Mouse (Mus musculus) heart, postnatal 36 days (tissue): ENCODE measurements around the gene Rdh5. TPM values are rescaled to one million over a fixed set of nuclear protein-coding genes. Genes with fewer than 3 reads are reported as not detected.

Source experiments
- DNase-seq, 2 experiments: peaks; one replicate each; pipeline ENCODE4 v3.0.0; 2021 to 2022
- intact Hi-C: fragments of 180-260 bp; cut with DNase I; formaldehyde crosslinking; loops from one replicate; pipeline ENCODE4 v1.15.1; 2025
- total RNA-seq, 2 experiments: library from RNA; stranded (reverse); gene quantifications; 2 replicates each; pipeline ENCODE4 v1.2.3; 2021

Rdh5 gene
- total RNA-seq, 2 experiments from 2014 or later, result 6.4 to 7.5 TPM

- intact Hi-C loops, result no loop called here
- DNase-seq, result peak; percentile 51 to 69
These were observed 12.4 kb downstream of the Rdh5 start for GRCm38 (mm10) chr10:128910066-128910841.

DNA sequence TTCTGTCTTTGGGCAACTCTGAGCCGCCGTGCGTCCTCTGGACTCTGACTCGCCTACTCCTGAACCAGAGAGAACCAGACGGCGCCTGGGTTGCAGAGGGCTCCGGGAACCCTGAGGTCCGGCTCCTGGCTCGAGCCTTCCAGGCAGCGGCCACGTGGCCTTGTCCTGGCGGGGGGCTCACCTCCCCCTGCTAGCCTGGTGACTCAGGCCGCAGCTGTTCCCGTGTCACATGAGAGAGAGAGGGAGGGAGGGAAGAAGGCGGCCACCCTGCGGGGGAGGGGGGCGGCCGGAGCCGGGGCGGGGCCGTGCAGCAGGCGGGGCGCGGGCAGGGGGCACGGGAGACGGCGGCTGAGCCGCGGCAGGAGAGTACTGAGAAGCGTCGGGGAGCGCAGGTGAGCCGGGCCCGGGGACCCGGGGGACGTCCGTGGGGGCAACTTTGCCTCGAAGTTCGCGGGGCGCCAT is 13.1 kb downstream of the Rdh5 start:
- peak; percentile 77 to 83 for DNase-seq
- intact Hi-C loops, result no loop called here

- no peak for DNase-seq
- intact Hi-C loops, result no loop called here
These were observed 13.8 kb downstream of the Rdh5 start for GRCm38 (mm10) chr10:128908778-128909448.

DNA sequence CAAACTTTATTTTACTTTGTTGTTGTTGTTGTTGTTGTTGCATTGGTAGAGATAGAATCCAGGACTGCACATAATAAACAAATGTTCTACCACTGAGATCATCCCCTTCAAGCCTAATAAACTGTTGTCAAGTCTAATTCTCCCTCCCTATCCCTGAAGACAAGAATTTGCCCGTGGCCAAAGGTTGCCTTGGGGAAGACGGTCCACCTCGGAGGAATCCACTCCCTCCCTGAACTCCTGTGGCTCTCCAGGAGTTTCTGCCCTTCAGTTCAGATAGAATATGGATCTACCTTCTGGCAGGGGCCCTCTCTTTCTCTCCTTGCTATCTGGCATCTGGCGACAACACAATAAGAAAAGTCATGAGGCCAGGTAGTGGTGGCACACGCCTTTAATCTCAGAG is 17.9 kb downstream of the Rdh5 start:
- intact Hi-C loops, result no loop called here

DNA sequence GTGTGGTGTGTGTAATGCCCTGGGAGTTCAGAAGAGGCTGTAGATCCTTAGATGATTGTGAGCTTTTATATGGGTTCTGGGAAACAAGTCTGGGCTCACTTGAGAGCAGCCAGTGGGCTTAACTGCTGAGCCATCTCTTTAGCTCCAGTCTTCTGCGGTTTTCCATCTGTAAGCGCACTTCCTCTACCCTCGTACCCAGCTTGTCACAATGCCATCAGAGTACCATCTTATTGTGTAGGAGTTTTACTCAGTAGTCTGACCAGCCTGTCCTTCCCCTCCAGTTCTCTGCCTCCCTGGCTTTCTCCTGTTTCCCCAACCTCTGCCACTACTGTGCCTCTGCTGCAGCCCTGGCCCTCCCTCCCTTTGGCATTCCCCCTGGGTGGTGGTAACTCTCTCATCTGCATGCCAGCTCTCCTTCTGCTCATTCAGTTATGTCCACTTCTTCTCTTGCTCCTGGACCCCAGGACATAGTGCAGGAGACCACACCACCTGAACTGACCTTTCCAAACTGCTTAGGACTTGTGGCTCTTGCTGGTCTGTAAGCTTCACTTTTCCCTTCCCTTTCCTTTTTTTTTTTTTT is 20.2 kb downstream of the Rdh5 start:
- DNase-seq, result no peak
- intact Hi-C loops, result no loop called here

More for the DNA sequence above, 17.9 kb downstream of the Rdh5 start:
- no peak for DNase-seq

- no peak for DNase-seq
- intact Hi-C loops, result no loop called here
These were observed 21.3 kb downstream of the Rdh5 start for GRCm38 (mm10) chr10:128901409-128901808.

DNA sequence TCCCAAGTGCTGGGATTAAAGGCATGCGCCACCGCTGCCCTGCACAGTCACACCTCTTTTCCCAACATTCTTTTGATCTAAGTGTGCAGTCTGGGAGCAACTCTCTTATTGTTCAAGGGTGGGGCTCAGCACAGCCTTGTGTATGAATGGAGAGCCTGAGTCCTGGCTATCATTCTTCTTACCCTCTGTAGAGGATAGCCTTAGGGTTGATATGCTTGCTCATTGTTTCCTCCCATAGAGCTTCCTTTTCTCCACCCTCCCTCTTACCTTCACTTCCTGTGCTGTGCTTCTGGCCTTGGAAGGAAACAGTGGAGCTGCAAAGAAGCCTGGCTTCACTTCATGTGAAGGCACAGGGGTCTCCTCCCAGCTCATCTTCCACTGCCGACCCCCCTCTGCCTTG is 22.0 kb downstream of the Rdh5 start, which contains the start of gene Cd63:
TSS of gene Cd63 (plus strand) at position 292 of the 400 bp plus-strand sequence.
- no peak for DNase-seq
- intact Hi-C loops, result no loop called here

DNA sequence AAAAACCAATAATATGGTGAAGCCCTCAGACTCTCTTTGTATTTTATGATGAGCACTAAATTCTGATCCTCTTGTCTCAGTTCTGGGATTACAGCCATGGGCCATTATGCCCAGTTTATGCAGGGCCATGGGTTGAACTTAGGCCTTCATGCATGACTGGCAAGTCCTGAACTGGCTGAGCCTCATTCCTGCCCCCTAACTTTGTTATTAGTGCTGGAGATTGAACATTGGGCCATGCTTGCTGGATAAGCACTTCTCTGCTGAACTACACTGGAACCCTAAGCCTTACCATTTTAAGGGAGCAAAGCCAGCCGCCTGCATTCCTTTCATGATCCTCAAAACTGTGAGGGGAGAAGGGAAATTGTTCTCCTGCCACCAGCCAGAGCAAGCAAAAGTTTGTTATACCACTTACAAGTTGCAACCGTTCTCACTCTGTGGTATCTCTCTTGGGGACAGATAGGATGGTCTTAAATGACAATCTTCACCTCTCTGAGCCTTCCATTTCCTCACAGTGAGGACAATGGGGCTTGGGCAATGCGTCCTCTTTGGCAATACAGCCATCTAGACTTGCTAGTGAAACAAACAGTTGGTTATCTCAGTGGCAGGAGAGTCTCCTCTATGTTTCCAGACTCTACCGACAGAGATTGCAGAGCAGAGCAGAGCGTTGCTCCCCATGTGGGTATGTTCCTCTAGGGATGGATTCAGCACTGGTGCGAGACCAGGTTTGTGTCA is 22.8 kb downstream of the Rdh5 start:
- no peak for DNase-seq
- intact Hi-C loops, result loop anchor here (5.0 to 10.0 kb wide), 4 partner anchors 38 to 275 kb away; partner anchors contain the start of genes Pym1 and Rps26

GRCm38 (mm10) chr10:128897501-128897900 is 25.2 kb downstream of the Rdh5 start:
- DNase-seq, result no peak
- intact Hi-C loops, result loop anchor here (5.0 to 10.0 kb wide), 4 partner anchors 35 to 273 kb away; partner anchors contain the start of genes Pym1 and Rps26

DNA sequence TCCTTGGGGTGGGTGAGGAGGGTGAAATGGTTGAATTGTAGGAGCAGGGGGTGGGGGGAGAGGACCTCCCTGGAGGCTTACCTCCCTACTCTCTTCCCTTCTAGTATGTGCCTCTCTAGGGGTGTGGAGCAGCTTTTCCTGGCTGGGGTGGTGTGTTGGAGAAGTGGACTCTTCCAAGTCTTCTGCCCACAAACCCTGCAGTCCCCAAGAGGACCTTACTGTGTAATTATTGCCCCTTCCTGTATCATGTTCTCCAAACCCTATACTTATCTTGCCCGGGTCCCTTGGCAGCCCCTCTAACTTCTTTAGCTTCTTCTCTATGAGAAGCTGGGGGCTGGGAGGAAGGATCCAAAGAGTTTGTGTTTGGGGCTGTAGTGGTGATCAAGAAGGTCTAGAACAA is 25.9 kb downstream of the Rdh5 start:
- DNase-seq, result no peak
- intact Hi-C loops, result loop anchor here (5.0 to 10.0 kb wide), 4 partner anchors 35 to 272 kb away; partner anchors contain the start of genes Pym1 and Rps26

DNA sequence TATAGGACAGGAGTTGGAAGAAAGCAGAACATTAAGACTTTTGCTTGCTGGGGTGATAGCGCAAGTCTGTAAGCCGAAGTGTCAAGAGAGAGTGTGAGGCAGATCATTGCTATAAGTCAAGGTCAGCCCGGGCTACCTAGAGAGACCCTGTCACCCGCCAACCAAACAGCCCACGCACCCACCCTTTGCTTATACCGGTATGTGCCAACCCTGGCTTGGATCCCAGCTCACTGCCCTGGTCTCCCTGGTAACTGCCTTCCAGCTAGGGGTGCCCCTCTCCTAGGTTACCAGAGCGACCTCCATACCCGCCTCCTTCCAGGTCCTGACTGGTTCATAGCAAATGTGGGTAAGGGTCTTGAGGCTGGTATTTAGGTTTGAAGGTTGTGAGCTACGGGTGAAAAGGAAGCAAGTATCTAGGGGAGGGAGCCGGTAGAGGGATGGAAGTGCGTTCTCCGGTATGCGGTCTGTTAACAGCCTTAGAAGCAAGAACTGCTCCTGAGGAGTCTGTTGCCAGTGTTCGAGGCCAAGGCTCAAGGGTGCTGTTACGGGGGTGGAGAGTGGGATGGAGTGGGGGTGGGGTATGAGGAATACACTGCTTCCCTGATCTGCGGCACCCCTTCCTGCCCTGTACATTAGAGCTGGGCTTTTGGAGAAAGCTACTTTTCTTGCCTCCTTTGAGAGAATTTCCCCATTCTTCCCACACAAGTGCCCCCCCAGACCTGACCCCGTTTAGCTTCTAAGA is 26.6 kb downstream of the Rdh5 start:
- no peak for DNase-seq
- intact Hi-C loops, result loop anchor here (1.0 to 10.0 kb wide), 6 partner anchors 34 to 271 kb away; partner anchors contain the start of genes Pym1 and Rps26

- intact Hi-C loops, result loop anchor here (1.0 to 10.0 kb wide), 6 partner anchors 33 to 271 kb away; partner anchors contain the start of genes Pym1 and Rps26
- DNase-seq, result peak; percentile 77 to 79
These were observed 27.3 kb downstream of the Rdh5 start for GRCm38 (mm10) chr10:128895437-128895836.

GRCm38 (mm10) chr10:128892246-128892645 is 30.4 kb downstream of the Rdh5 start:
- DNase-seq, result no peak
- intact Hi-C loops, result loop anchor here (2.0 to 10.0 kb wide), 2 partner anchors 119 to 267 kb away; partner anchors contain the start of gene Rps26

- peak in 1 of 2 experiments; percentile 64 for DNase-seq
- intact Hi-C loops, result loop anchor here (2.0 to 10.0 kb wide), 2 partner anchors 119 to 267 kb away; partner anchors contain the start of gene Rps26
These were observed 31.2 kb downstream of the Rdh5 start, which contains the start of gene Gdf11 for GRCm38 (mm10) chr10:128891296-128892094. Gdf11 (minus strand) TSS chr10:128891718.

GRCm38 (mm10) chr10:128890383-128891295 is 32.0 kb downstream of the Rdh5 start:
- no peak for DNase-seq
- intact Hi-C loops, result loop anchor here (10.0 kb wide), 1 partner anchor 266 kb away; the partner anchor contains the start of gene Rps26

GRCm38 (mm10) chr10:128889846-128890245 is 32.8 kb downstream of the Rdh5 start:
- intact Hi-C loops, result loop anchor here (10.0 kb wide), 1 partner anchor 265 kb away; the partner anchor contains the start of gene Rps26
- DNase-seq, result no peak
